Mouse (Mus musculus) megakaryocyte, embryonic 14.5 days (primary cell): ENCODE measurements around the gene Myof.

Source experiments
- FLI1 ChIP-seq: IDR thresholded peaks from 2 replicates; pipeline ENCODE4 v1.6.1; 2012; ENCODE audit warnings: low read length, inconsistent platforms, mixed read lengths
- GATA1 ChIP-seq: IDR thresholded peaks from 3 replicates; pipeline ENCODE4 v1.6.1; 2012; ENCODE audit warnings: mixed read lengths, low read length, inconsistent platforms, borderline replicate concordance

DNA sequence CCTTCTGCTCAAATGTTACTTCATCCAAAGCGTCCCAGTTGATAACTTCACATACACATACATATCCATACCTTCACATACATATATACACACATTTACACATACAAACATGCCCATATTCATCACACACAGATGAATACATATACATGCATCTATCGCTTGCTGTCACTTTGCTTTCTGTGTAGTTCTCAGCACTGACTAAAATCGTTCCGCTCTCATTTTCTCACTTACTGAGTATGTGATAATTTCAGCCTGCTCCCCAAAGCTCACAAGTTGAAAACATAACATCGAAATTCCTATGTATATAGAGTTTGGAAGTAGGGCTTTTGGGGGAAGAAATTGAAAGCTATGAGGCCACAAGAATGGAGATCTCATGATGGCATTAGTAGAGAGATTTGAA is 67.4 kb downstream of the Myof start:
- TF ChIP-seq GATA1 (no peak), FLI1 (no peak)
